Mouse (Mus musculus) liver, embryonic 14.5 days (tissue): ENCODE results near the gene Gadd45gip1.

Source experiments
- CTCF ChIP-seq: IDR thresholded peaks from 2 replicates; pipeline ENCODE4 v1.5.1; 2016; ENCODE audit warnings: antibody characterized with exemption, low read depth, control low read depth
- EP300 ChIP-seq: IDR thresholded peaks from 2 replicates; pipeline ENCODE4 v1.6.1; 2016; ENCODE audit warnings: antibody characterized with exemption, low read depth

DNA sequence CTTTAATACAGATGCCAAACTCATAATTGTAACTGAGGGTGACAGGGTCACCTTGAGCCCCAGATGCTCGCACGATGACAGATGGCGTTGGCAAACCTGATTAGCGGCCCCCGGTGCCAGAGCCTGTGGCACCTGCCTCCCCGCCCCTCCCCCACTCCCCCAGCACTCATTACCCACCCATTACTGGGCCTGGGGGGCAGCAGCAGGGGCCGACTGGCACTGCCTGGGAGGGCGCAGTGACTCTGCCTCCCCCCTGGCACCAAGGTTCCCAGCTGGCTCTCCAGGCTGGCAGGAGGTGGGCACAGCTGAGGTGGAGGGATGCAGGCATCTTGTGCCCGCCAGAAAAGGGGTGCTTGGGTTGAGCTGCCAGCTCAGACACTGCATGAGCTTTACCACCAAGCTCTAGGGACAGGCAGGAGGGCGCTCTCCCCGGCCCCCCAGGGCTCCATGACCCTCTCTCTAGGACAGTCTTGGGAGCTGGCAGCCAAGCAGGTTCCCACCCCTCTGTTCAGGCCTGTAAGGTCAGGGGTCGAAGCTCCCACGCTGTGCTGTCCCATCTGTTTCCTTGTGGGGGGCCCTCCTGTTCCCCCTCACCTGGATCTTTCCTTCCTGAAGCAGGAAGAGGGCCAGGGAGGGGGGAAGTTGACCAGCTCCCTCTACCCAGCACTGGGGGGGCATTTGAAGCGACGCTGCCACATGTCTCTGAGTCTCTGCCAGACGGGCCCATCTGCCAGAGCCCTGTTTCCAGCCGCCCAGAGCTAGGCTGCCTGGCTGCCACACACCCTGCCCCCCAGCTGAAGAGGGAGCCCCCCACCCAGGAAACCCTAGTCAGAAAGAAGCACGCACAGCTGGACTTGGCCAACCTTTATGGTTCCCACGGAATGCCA, 16.5 kb upstream of the Gadd45gip1 start:
- TF ChIP-seq EP300, result no peak
- no peak for TF ChIP-seq CTCF
